Mouse (Mus musculus): ENCODE measurements around the gene Prpsap2.

Prpsap2 gene

DNA sequence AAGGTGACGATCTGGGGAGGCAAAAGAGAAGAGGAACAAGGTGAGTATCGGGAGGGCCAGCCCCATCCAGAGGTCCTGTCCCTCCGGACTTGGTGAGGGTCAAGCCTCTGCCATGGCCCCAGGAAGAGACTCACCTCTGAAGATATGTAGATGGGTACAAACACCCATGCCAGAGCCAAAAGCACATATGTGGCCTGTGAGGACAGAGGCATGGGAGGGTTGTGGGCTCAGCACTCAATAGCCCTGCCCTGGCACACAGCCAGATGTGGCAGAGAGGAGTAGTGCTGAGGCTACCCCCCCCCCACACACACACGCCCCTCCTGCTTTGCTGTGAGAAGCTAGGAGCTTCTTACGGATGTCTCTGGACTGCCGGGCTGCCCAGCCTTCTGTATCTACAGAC is 46.8 kb downstream of the Prpsap2 start:
- no peak for DNase-seq (ENCODE audit: low spot score in 2 of 2)

DNA sequence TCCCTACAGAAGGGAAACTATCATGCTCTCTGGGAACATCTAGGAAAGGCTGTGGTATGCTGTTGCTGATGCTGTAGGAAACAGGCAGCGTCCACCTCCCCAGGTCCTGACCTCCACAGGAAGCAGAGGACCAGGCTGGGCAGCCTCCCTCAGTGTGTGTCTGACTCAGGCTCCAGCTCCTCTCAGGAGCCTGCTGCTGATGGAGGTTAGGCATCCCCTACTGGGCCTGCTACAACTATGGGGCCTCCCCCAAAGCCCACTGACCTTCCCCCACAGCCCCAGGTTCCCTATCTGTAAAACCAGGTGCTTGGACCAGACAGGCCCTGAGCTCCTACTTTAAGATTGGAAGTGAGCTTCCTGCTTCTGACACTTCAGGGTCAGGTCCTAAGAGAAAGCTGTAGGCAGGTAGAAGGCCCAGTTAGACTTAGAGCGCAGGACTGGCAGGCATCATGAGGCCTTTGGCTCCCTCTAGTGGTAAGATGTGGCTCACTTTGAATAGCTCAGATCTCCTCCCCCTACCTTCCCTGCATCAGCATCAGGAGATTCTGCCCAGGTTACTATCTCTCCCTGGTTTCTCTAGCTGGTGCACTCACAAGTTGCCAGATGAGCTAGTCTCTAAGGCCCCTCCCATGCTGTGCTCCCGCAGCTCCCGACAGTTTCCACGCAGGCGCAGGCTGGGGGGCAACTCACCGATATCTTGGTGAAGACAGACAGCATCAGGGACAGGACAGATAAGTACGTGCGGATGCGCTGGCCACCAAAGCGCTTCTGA is 47.4 kb downstream of the Prpsap2 start:
- peak in 1 of 2 experiments; percentile 63 for DNase-seq (ENCODE audit: low spot score in 2 of 2)

DNA sequence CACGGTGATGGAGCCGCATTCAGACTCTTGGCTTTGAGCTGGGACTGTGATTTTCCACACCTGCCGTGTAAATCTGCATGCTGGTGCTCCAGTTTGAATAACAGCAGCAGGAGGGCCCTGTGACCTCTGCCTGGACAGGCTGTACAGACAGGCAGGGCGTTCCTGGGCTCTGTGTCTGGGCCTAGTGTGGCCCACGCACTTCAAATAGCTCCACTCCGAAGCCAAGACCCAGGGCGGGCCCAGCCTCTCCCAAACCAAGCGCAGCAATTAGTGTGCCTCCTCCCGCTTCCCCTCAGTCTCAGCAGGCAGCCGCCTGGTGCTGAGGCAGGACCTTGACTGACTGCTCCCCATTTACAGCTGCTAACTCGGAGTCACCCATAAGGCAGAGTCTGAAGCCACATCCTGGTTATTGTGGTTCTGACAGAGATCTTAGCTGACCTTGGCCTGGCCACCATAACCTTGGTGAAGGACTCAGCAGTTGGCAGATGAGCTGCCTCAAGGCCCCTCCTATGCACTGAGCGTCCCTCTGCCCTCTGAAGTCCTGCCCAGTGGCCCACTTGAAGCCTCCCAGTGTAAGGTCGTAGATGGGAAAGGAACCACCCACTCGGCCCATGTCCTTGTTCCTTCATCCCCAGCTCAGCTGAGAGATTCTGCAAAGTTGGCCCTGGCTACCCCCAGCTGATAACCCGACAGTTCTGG is 48.6 kb downstream of the Prpsap2 start:
- no peak for DNase-seq (ENCODE audit: low spot score in 2 of 2)

DNA sequence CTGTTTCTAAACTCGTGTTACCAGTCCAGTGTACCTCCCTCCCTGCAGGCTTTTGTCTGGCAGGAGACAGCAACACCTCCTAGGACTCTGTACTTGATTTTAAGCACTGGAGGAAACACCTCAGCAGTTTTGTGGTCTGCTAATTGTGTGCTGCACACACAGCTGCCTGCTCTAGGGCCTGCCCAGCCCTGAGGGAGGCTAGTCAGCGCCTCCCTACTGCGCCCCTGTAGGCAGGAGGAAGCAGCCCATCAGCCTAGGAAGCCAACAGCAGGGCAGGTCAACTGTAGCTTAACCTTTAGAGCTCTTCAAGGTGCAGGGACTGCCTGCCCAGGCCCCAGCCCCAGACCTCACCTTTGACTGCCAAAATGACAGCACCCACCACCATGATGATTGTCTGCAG is 53.0 kb downstream of the Prpsap2 start:
- no peak for DNase-seq (ENCODE audit: low spot score in 2 of 2)

DNA sequence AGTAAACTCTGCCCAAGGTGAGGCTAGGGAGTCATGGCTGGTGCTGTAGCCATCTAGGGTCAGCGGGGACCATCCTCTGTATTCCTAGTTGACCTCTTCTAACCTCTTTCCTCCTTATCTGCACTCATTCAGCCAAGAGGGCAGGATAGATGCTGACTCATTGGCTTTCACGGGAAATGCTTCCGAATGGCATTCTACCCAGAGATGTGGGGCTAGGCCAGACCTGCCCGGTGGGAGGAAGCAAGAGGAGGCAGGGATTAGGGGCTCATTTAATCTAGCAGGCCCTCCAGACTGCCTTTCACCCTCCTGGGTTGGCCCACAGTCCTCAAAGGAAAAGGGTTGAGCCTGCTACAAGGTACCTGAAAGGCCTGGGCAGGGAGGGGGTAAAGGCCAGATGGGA is 55.7 kb downstream of the Prpsap2 start:
- no peak for DNase-seq (ENCODE audit: low spot score in 2 of 2)

DNA sequence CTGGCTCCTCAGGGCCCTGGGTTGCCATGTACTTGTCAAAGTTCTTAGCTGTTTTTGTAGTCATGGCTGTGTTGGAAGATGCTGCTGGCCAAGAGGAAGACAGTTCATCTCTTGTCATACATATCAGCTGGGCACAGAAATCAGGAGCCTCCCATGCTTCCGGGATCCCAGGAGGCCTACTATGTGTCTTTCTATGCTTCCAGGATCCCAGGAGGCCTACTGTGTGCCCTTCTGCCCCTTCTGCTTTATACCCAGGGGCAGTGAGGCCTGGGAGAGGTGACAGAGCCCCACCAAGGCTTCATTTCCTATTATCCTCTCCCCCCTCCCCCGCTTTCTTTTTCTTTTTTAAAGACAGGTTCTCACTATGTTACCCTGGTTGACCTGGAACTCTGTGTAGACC is 56.3 kb downstream of the Prpsap2 start:
- no peak for DNase-seq (ENCODE audit: low spot score in 2 of 2)

DNA sequence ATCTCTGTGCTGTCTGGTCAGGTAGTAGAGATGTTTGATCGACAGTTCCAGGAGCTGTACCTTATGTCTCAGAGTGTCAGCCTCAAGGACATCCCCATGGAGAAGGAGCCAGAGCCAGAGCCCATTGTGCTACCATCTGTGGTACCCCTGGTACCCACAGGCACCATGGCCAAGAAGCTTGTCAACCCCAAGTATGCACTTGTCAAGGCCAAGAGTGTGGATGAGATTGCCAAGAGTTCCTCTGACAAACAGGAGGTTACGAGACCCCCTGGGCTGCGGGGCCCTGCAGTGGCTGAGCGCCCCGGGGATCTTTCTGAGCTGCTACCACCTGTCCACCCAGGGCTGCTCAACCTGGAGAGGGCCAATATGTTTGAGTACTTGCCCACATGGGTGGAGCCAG is 59.4 kb downstream of the Prpsap2 start:
- DNase-seq (ENCODE audit: low spot score in 2 of 2): no peak

DNA sequence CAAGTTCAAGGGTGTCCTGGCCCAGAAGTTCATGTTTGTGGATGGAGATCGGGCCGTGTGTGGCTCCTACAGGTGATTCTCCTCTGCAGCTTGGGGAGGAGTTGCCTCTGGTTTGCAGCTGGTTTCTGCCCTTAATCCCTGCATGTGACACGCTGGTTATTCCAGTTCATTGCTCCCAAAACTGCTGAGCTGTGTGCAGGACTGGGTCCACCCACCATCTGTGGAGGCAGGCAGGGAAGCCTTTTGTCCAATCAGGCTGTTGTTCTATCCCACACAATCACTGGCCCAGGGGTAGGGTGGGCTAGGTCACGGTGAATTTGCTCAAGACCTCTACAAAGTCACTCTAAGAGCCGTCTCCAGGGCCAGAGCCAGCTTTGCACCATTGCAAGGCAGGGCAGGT is 60.2 kb downstream of the Prpsap2 start:
- no peak for DNase-seq (ENCODE audit: low spot score in 2 of 2)

DNA sequence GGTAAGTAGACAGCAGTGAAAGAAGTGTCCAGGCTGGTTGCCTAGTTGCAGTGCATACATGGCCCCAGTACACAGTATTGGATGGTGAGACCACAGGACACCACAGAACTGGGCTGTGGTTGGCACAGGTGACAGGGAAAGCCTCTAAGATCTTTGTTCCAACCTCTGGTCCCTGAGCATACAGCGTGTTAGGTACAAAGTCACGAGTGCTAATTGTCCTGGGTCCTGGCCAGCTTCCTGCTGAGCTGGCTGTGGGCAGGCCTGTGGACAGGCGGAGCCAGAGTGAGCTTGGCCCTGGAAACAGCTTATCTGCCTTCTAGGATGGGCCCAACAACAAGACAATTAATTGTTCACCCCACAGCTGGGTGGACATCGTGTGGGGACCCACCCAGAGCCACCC is 62.0 kb downstream of the Prpsap2 start:
- no peak for DNase-seq (ENCODE audit: low spot score in 2 of 2)

DNA sequence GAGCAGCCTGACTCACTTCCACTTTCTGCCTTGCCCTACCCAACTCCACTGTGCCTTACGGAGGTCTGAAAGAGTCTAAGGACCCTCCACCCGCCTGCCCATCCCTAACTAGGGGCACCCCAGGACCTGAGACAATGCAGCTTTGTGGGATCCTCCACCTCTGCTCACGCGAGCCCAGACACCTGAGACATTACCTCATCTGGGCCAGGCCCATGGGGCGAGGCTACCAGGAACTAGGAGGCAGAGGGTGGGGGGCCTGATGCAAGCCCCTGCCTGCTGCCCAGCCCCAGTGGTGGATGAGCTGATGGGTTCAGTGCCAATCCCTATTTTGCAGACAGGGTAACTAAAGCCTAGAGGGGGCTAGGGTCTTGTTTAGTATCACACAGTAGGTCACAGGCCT is 62.4 kb downstream of the Prpsap2 start:
- DNase-seq (ENCODE audit: low spot score in 2 of 2): no peak

DNA sequence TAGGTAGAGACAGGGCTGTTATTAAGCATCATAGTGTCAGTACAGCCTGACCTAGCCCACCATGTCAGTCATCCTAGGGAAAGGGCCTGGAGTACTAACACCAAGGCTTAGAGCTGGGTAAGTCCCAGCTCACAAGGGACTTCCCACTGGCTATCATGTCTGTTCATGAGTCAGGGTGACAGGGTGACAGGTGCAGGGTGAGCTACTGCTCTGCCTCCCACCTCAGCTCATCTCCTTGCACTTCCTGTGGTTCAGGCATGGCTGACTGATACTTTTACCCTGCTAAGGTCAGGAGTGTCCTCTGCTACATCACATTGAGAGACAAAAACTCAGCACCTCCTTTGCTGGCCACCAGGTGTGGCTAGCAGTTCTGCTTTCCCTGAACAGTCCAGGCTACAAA is 63.0 kb downstream of the Prpsap2 start:
- no peak for DNase-seq (ENCODE audit: low spot score in 2 of 2)

DNA sequence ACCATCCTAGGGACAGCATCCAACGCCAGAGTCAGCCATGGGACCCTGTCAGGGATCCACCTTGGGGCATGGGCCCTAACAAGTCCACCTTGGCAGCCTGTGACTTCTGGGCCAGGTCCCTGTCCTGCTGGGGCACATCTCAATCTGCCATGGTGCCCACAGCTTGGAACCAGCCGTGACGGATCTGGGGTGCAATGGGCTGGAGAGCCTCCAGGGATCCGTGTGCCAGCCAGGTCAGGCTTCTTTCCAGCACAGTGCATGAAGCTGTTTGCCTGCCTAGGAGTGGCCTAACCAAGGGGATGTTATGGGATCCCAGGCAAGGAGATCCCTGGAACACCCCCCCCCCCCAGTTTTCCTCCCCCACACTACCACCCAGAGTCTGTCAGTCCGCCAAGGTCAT is 68.9 kb downstream of the Prpsap2 start:
- no peak for DNase-seq (ENCODE audit: low spot score in 2 of 2)

DNA sequence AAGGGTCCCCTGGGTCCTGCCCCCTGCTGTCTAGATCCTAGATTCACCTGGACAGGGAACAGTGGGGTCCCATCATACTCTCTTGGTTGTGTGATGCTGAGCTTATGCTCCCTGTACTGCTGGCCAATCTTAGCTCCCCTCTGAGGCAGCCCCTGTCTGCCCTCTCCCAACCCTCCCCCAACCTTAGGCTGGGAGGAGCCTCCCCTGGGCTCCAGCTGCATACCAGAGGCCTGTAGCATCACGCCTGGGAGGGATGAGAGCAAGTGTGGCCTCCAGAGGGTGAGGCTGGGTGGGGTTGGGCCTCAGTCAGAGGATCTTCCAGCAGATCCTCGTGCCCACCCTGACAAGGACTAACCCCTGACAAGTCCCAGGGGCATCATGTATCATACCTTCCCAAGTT is 74.3 kb downstream of the Prpsap2 start:
- DNase-seq (ENCODE audit: low spot score in 2 of 2): no peak

DNA sequence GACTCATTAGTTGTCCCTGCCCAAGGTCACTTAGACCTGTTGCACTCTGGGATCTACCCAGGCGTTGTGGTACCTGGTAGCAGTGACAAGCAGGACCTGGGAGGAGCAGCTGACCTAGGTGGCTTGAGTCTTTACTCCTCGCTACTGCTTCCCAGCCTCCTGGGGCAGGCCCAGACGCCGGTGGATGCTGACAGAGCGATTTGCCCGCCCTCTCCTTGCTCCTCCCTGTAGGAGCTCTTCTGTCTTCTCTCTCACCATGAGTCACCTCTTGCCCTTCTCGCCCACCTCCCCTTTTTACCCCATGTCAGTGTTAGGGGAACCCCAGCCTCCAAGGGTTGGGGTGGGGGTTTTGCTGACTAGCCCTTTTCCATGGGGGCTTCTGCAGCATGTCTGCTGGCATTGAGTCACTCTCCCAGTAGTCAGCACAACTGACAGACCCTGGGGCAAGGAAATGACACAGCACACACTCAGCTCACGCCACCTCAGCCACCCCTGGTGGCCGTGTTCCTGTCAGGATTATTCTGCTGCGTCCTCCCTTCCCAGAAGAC is 74.9 kb downstream of the Prpsap2 start:
- no peak for DNase-seq (ENCODE audit: low spot score in 2 of 2)

DNA sequence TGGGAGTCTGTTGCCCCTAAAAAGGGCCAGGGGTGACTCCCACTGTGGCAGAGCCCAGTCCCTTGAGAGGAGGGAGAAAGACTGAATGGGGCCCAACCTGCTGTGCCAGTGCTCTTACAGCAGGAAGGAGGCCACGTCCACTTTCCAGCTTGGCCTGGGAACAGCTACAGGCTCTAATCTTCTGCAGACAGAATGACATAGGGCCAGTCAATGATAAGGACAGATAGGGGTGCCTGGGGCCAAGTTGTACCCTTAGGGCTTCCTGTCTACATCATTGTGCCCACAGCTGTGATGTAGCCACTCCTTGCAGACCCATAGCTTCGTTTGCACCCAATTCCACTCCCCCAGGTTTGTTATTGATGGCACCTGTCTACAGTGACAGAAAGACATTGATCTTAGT is 75.7 kb downstream of the Prpsap2 start:
- no peak for DNase-seq (ENCODE audit: low spot score in 2 of 2)

DNA sequence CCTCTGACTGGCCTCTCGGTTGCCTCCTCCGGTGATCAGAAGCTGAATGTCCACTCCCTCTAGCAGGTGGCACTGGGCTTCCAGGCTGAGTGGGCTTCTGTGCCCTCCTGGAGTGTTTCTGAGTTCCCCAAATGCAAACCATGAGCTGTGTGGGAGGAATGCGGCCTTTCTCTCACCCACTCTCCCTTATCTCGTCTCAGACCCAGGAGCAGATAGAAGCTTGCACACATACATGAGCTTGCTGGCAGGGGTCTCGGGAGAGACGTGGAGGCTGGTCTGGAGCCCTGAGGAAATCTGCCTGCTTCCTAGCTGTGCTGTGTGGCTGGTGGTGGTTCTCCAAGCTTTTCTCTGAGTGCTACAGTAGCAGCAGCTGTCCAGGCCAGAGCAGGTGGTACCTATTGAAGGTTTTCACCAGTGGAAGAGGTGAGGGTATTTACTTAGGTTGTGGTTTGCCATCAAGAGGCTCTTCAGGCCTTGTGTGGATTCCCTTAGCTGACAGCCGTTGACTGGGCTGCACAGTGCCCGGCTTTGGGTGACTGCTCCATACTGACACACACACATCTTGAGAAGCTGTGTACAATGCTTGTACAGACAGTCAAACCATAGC is 76.7 kb downstream of the Prpsap2 start:
- DNase-seq (ENCODE audit: low spot score in 2 of 2): no peak

DNA sequence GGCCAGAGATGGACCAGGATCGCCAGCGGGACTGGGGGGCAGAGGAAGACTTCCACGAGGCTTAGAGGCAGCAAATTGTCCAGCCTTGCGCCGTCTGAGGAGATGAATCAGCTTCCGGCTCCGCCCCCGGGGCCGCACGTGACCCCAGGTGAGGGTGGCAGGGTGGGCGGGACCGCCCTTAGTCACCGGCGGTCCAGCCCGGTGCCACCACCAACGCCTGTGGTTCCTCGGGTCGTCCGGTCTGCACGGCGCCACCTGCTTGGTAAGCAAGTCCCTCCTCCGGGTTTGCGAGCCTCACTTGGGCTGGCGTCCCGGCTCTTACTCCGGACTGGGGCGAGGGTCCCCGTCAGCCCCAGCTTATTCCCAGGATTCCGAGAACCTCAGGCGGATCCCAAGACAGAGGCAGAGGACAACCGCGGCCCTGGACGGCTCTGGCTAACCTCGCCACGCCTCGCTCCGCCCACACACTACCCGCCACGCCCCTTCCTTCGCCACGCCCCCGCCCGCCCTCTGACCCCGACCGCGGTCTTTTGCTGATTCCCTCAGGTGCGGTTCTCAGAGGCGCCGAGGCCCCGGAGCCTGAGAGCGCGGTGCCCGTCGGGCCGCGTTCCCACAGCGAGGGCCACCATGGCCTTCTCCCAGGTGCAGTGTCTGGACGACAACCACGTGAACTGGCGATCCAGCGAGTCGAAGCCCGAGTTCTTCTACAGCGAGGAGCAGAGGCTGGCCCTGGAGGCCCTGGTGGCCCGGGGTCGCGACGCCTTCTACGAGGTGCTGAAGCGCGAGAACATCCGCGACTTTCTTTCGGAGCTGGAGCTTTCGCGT is 77.8 kb downstream of the Prpsap2 start, which contains the start of gene Fam83g:
Fam83g (plus strand) TSS at position 185 of the 825 bp plus-strand sequence.
- peak; percentile 70 to 77 for DNase-seq (ENCODE audit: low spot score in 2 of 2)

All from spleen, postnatal 14 days (tissue).